Mouse (Mus musculus) WW6 (cell line): ENCODE measurements at regions not wholly inside any gene's neighbourhood (a gene's known extent, or its start where the extent isn't known, plus 50 kb on each side); places are given as distances from the start of the nearest gene placed in this dataset.

ENCODE experiments used
- DNase-seq: peaks from one replicate; pipeline ENCODE4 v3.0.0-alpha.2; 2013; ENCODE audit warnings: low read depth, low spot score

GRCm38 (mm10) chr11:25356671-25357586 lies 853.6 kb downstream of the 5730522E02Rik start:
- DNase-seq, result no peak

- no peak for DNase-seq
These were observed 874.9 kb downstream of the 5730522E02Rik start for GRCm38 (mm10) chr11:25335667-25336066.

- DNase-seq, result no peak
These were observed 879.9 kb downstream of the 5730522E02Rik start for GRCm38 (mm10) chr11:25330696-25331095.

- no peak for DNase-seq
These were observed 888.1 kb downstream of the 5730522E02Rik start for GRCm38 (mm10) chr11:25322426-25322825.

- no peak for DNase-seq
These were observed 889.1 kb downstream of the 5730522E02Rik start for GRCm38 (mm10) chr11:25321494-25321893.

GRCm38 (mm10) chr11:25314645-25315044 lies 895.9 kb downstream of the 5730522E02Rik start:
- no peak for DNase-seq

- no peak for DNase-seq
These were observed 896.7 kb downstream of the 5730522E02Rik start for GRCm38 (mm10) chr11:25313879-25314278.

- no peak for DNase-seq
These were observed 897.3 kb downstream of the 5730522E02Rik start for GRCm38 (mm10) chr11:25313308-25313707.

GRCm38 (mm10) chr11:25310754-25311153 lies 899.8 kb downstream of the 5730522E02Rik start:
- no peak for DNase-seq

GRCm38 (mm10) chr11:25301130-25301529 lies 909.4 kb downstream of the 5730522E02Rik start:
- DNase-seq, result peak; percentile 45

- DNase-seq, result no peak
These were observed 922.2 kb downstream of the 5730522E02Rik start for GRCm38 (mm10) chr11:25288346-25288745.

GRCm38 (mm10) chr11:25287458-25288247 lies 922.9 kb downstream of the 5730522E02Rik start:
- DNase-seq, result no peak

GRCm38 (mm10) chr11:25269936-25270540 lies 940.5 kb downstream of the 5730522E02Rik start:
- DNase-seq, result no peak

GRCm38 (mm10) chr11:25262906-25263305 lies 947.7 kb downstream of the 5730522E02Rik start:
- no peak for DNase-seq

- DNase-seq, result no peak
These were observed 950.9 kb downstream of the 5730522E02Rik start for GRCm38 (mm10) chr11:25259691-25260090.

- no peak for DNase-seq
These were observed 977.1 kb downstream of the 5730522E02Rik start for GRCm38 (mm10) chr11:25233360-25233890.
